Mouse (Mus musculus) T-helper 17 cell (primary cell): ENCODE results near the gene Icam5.
"Not testable (repeated sequence)": the region's sequence is repeated elsewhere in the genome, so short reads cannot be mapped to it uniquely, and the experiment has no call there.

Experiments used
- in situ Hi-C, 2 experiments: fragments of 300-600 bp; cut with MboI, MseI; formaldehyde crosslinking; loops; 1 replicate in 1 of 2; 2 replicates in 1 of 2; pipeline ENCODE4 v1.15.1; 2025; ENCODE audit warnings: high pct_unique_total_duplicates in 2 of 2

Icam5 gene

DNA sequence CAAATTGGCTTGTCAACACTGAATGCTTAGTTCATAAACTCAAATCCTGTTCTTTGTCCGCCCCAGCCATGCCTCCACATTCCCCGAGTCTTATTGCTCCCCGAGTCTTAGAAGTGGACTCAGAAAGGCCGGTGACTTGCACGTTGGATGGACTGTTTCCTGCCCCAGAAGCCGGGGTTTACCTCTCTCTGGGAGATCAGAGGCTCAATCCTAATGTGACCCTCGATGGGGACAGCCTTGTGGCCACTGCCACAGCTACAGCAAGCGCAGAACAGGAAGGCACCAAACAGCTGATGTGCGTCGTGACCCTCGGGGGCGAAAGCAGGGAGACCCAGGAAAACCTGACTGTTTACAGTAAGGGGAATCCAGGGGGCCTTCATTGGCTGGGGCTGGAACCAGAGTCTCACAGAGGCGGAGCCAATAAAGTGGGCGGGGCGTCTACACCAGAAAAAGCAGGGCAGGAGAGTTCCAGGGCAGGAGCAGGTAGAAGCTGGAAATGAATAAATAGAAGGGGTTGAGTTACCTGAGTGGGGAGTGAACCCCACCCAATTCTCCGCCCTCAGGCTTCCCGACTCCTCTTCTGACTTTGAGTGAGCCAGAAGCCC lies 2.7 kb downstream of the Icam5 start:
- in situ Hi-C loops: loop anchor here in 1 of 2 experiments (5.0 kb wide), 1 partner anchor 113 kb away; the partner anchor contains the start of gene Cdc37

DNA sequence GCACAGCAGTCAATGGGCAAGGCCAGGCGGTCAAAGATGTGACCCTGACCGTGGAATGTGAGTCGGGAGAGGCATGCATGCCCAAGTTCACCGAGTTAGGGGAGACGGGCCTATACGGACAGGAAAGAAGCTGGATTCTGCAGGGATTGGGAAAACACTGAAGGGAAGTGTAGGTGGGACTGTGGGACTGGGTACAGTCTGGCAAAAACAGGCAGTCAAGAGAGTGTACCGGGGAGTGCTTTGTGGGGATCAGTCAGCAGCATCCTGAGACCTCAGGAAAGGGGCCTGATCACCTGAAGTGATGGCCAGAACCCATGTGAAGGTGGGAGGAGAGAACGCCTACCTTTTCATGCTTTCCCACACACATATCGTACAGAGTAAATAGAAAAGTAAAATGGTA lies 3.7 kb downstream of the Icam5 start:
- in situ Hi-C loops: no loop called here

DNA sequence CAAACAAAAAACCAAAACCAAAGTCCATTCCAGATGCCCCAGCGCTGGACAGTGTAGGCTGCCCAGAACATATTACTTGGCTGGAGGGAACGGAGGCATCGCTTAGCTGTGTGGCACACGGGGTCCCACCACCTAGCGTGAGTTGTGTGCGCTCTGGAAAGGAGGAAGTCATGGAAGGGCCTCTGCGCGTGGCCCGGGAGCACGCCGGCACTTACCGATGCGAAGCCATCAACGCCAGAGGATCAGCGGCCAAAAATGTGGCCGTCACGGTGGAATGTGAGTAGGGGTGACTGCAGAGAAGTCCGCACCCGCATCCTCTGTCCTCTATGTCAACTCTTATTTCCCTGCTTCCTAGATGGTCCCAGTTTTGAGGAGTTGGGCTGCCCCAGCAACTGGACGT lies 4.3 kb downstream of the Icam5 start:
- in situ Hi-C loops: no loop called here

DNA sequence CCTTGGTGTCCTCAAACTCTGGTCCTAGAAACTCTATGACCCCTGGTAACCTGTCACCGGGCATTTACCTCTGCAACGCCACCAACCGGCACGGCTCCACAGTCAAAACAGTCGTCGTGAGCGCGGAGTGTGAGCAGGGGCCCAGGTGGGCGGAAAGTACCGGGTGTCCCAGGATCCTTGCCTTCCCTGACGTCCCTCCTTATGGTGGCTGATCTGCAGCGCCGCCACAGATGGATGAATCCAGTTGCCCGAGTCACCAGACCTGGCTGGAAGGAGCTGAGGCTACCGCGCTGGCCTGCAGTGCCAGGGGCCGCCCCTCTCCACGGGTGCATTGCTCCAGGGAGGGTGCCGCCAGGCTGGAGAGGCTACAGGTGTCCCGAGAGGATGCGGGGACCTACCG lies 4.8 kb downstream of the Icam5 start:
- in situ Hi-C loops: no loop called here

DNA sequence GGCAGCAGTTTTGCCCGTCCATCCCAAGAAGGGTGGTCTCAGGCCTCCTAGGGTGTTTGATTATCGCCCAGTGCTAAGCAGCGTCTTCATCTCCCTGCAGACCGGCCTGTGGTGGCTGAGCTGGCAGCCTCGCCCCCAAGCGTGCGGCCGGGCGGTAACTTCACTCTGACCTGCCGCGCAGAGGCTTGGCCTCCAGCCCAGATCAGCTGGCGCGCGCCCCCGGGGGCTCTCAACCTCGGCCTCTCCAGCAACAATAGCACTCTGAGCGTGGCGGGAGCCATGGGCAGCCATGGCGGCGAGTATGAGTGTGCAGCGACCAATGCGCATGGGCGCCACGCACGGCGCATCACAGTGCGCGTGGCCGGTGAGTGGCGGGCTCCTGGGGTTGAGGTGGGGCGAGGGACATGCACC lies 5.6 kb downstream of the Icam5 start:
- in situ Hi-C loops: no loop called here

DNA sequence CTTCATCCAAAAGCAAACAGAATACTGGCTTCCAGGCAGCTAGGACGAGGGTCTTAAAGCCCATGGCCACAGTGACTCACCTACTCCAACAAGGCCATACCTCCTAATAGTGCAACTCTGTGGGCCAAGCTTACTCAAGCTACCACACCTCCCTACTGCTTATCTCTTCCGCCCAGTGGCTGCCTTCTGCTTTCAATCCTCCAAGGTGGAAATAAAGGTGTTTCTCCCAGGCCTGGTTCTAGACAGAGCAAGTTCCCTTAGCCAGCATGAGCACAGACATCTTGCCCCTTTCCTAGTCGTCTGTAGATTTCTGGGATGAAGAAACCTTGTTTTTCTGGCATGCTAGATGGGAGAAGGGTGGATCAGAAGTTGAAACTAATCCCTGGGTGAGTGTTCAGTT lies 7.9 kb downstream of the Icam5 start:
- in situ Hi-C loops: no loop called here

DNA sequence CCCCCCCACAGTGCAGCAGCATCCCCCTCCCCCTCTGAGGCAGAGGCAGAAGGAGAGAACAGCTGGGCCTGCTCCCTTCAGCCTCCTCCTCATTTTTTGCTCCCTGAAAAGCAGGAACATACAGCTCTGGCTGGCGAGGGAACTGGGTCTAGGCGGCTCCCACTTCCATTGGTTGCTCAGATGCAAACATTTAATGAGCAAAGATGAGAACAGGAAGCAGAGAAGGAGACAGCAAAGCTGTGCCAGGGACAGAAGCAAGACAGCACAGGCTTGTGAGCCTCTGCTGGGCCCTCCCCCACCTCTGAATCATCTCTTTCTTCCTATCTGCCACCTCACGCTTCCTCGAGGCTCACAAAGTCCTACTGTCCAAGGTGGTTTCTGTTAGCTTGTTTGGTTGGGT lies 9.4 kb downstream of the Icam5 start:
- in situ Hi-C loops: no loop called here

DNA sequence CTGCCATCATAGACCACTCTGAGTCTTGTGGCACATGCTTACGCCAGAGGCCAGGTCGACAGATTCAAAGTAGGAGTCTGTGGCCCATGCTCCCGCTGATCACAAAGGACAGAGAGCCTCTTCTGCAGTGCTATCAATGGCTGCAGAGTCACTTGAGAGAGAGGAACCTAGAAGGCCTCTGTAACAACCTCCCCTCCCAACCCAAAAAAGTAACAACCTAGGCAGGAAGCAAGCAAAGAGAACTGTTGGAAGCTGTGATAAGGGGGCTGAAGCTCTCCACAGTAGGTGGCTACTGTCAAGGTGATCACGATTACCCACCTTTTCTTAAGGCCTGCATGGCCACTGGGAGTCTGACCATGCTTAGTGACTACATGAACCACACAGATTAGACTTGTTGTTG lies 11.7 kb downstream of the Icam5 start:
- in situ Hi-C loops: no loop called here

DNA sequence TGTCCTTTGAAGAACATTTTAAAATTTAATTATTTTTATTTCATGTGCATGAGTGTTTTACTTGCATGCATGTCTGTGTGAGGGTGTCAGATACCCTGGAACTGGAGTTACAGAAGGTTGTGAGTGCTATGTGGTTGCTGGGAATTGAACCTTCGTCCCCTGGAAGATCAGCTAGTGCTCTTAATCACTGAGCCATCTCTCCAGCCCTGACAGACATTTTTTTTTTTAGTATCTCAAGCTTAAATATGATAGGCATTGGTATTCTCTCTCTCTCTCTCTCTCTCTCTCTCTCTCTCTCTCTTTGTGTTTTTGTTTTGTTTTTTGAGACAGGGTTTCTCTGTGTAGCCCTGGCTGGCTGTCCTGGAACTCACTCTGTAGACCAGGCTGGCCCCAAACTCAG lies 12.9 kb downstream of the Icam5 start:
- in situ Hi-C loops: not testable (repeated sequence)

DNA sequence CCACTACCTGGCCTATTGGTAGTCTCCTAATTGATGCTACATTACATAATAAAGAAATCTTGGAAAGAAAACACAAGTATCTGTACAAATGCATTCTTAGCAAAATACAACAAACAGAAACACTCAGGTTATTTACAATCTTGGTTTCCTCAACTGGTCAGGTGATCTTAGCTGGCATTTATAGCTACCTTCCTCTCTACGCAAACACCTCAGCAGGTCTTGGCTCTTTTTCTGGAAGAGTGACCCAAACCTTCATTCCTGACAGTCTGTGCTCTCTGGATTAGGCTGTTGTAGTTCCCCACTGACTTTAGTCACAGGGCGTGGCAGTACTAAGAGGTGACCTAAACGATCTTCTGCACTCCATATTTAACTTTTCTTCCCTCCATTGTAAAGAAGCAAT lies 13.4 kb downstream of the Icam5 start:
- in situ Hi-C loops: no loop called here

DNA sequence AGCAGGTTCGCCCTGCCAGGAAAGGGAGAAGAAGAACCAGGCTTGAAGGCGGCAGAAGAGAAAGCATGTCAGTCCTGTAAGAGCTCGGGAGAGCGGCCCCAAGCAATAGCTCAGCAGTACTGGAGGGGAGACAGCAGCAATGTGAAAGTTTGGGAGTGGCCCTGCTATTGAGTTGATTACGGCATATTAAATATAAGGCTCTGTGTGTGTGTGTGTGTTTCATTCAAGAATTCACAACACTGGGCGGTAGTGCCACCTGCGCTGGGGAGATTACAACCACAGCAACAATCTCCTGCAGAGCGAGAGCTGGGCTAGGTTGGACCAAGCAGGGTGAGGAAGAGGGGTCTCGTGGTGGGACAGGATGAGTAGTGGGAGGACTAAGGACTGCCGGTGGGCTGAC lies 19.7 kb downstream of the Icam5 start:
- in situ Hi-C loops: no loop called here

DNA sequence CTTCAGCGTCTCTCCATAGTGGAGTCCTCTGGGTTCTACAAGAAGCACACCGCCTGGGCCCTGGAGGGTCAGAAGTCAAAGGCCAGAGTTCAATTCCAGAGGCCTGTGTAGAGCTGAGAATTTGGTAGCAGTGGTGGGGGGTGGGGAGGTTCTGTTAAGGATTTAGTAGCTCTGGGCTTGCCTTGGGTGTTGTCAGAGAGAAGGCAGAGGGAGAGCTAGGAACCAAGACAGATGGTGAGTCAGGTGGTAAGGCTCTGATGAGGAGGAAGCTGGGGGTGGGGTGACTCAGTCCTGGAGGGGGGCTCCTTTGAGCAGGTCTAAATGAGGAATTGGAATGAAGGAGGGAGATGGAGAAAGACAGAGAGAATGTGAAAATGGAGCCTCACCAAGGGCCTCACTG lies 31.1 kb downstream of the Icam5 start:
- in situ Hi-C loops: no loop called here

DNA sequence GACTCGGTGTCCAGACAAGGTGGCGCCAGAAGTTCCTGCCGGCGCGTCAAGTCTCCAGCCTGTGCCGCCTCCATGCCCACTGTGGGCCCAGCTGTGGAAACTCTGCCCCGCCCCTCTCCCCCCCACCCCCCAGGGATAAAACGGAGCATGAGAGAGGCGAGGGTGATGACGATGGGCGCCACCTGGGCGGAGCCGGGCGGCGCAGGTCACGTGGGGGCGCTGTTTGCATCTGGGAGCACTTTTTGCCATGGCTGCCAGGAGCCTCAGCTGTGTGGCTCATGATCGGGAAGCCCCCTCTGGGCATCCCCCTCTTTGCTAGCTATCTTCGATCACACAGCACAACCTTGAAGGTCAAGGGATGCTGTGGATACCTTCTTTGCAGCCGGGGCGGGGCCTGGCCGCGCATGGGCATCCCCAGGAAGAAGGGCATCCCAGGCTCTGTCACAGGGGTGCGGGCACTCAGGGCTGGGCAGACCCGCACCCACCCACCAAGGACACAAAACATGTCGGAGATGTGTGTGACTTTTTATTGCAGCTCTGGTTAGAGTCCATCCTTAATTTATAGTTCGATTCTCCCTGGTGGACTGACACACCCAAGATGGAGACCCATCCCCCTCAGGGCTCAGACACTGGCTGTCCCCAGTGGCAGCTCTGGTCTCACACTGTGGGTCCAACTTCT lies 35.3 kb downstream of the Icam5 start, which contains the start of gene Zglp1:
Gene Zglp1 (minus strand): TSS at position 88 of the 679 bp plus-strand sequence.
- in situ Hi-C loops: no loop called here

DNA sequence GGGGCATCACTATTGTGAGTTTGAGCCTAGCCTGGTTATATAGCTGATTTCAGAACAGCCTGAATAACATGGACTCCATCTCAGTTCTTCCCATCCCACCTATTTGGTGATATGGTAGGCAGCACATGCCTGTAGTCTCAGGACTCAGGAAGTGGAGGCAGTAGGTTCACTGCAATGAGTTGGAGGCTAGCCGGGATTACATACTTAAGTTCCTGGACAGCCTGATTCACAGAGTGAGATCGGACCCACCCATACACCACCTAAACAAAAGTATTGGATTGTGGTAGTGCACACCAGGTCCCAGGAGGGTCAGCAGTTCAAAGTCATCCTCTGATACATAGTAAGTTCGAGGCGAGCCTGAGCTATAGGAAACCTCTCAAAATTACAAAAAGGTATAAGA lies 40.8 kb downstream of the Icam5 start:
- in situ Hi-C loops: no loop called here

DNA sequence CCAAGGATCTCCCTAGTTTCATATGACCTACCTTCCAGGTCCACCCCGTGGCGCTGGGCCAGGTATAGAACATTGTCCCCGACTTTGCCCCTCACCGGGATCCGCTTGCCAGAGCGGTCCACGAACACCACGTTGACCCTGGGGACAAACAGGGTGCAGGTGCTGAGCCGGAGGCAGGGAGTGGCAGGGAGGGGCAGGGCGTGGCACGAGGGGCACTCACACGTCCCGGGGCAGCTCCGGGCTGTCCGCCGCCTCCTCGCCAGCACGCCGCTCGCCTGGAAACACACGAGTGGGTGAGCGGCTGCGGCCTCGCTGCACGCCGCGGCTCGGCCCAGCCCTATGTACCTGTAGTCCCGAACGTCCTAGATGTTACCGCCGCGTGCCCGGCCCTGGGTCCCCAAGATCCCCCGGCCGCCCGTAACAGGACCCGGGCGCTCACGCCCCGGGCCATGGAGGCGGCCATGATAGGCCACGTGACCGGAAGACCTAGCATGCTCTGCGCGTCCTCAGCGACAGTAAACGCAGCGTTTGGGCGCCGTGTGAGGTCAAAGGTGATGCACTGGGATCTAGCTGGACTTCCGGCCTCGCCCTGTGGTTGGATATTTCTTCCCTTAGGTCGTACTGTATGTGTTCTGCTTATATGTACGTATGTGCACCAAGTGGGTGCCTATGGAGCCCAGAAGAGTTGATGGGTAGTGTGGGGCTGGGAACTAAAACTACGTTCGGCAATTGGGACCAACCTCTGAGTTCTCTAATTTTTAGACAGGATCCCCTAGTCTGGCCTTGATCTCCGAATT lies 41.4 kb downstream of the Icam5 start, which contains the start of the genes Gm49373 and Fdx1l:
Gene Gm49373 (minus strand): TSS at position 53 of the 797 bp plus-strand sequence.
Gene Fdx1l (minus strand): TSS at position 571 of the 797 bp plus-strand sequence.
- in situ Hi-C loops: no loop called here

DNA sequence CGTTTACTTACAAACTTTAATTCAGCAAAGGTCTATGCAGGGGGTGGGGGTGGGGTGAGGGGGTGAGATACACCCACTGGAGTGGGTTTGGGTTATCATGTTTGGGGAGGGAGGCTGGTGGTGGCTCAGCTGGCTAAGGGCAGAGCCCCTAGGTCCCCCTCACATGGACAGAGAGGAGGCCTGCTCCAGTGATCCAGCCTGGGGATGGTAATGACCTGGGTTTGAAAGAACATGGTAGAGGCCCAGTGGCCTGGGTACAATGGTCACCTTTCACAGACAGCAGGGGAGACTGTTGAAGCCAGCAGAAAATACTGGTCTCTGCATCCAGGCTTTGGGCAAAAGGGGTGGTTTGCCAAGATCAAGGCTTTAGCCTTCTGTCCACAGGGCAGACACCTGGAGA lies 42.3 kb downstream of the Icam5 start:
- in situ Hi-C loops: no loop called here

DNA sequence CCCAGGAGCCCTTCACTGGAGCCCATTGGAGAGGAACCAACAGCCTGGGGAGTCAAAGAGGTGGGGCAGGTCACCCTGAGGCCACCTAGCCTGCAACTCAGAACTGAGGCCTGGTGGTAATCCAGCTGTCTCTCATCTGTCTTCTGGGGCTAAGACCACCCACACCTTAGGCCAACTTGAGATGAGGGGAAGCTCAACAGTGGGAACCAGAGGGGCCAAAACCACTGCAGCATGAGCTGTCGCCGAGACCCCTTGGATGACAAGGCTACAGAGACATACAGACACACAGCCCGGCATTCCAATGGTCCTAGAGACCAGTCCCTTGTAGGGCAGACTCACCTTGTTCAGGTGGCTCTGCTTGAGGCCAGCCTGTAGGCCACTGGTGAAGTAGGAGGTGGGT lies 43.8 kb downstream of the Icam5 start:
- in situ Hi-C loops: no loop called here

DNA sequence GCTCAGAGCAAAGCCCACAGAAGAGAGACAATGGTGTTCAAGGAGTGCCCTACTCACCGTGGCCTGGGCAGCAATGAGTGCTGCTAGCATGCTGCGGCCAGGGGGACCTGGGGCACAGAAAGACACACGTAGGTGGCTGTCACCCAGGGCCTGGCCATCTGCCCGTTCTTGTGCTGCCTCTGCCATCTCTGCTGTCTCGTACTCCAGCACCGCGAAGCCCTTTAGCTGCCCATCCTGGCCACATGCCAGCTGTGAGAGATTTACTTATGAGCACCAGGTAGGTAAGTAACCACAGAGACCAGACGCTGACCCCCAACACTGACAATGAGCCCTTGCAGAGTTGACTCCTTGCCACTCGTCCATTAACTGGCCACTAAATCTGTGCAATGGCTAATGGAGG lies 49.3 kb downstream of the Icam5 start:
- in situ Hi-C loops: no loop called here

DNA sequence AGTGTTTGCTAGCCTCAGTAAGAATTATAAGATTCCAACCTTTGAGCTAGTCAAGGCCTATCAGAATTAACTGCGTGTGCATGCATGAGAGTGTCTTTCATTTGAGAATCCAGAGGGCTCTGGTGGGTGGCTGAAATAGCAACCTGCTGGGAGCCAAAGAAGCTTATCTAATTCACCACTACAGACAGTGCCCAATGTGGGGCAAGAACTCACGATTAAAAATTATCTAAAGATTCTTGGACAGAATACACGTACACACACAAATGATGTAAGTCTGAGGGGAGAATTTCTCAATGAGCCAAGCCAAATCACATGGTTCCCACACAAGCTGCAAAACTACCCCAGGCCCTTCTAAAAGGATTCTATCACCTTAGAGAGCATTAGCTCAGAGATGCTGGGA lies 51.5 kb downstream of the Icam5 start:
- in situ Hi-C loops: no loop called here
